Mouse (Mus musculus): Measurements from ENCODE around the gene Unkl. TPM values are rescaled to one million over a fixed set of nuclear protein-coding genes. Genes with fewer than 3 reads are reported as not detected.

Unkl gene
- 5.7 and 6.8 TPM in 2 replicates for polyA plus RNA-seq (2014; fragmentation: Nextera tagmentation; extraction: Ambion mirVana)

DNA sequence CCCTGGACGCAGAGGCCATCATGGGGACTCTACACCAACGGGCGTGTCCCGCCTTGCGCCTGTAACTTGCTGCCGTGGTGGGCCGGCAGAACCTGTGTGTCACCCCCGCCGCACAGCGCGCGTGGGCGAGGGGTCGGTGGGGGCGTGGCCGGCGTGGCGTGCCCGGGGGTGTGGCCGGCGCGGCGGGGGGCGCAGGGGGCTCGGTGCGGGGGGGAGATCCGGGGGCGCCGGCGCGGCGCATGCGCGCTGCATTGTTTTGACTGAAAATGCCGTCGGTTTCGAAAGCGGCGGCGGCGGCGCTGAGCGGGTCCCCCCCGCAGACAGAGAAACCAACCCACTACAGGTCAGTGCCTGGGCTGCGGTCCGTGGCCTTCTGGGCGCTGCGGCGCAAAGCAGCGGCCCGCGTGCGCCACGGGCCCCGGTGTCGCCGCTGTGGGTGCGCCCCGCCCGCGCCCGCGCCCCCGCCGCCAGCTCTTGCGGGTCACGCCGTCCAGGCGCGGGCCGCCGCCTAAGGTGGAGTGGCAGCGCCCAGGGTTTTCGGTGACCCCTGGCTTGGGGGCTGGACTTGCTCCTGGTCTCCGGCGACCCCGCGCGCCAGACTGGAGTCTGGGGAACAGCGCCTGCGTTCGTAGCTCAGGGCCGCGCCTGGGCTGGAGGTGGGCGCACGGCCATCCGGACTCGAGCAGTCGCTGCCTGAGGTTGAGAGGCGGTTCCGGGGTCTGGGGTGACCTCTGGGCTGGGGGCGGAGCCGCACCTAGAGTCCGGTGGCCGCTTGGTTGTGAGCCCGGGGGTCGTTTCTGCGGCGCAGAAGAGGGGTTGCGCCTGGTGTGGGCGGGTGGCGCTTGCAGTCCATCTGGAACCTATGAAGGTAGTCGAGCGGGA, at the start of gene Unkl:
Gene Unkl (plus strand): TSS at position 248 of the 882 bp plus-strand sequence.
- Histone ChIP-seq H3K4me2 (replicated peaks; ENCODE audit: low read depth, low read length) (peak within 1 kb of the TSS; percentile 82), H3K27me3 (ENCODE audit: control insufficient read depth, insufficient read depth, low read length) (no peaks in the 10 kb centered on the region), H3K4me3 (ENCODE audit: low read depth, low read length) (peak within 1 kb of the TSS; percentile 95), H3K36me3 (ENCODE audit: control insufficient read depth, insufficient read depth, low read length) (peaks cover 15% of the 10 kb centered on the region), H3K9ac (replicated peaks; ENCODE audit: low read depth, low read length) (peak within 1 kb of the TSS; percentile 84), H3K27ac (ENCODE audit: low read length) (peak within 1 kb of the TSS; percentile 69; the same call in 1 of the 2 replicates), H3K4me1 (ENCODE audit: control insufficient read depth, insufficient read depth, low read length) (peaks cover 9% of the 10 kb centered on the region), H3K9me3 (ENCODE audit: control insufficient read depth, low read depth, low read length) (no peaks in the 10 kb centered on the region)
- ATAC-seq (ENCODE audit: insufficient number of reproducible peaks, insufficient read depth, low FRiP score, low read depth): peak; percentile 50; the same call in 1 of the 2 replicates
- under 1% methylated on average over 82 of the region's 104 CpGs for WGBS

- WGBS: 100% methylated on average over 1 of the region's 1 CpGs
Measured at GRCm38 (mm10) chr17:25138803-25139202, 49.4 kb upstream of the Unkl start.

GRCm38 (mm10) chr17:25139960-25140359, 48.2 kb upstream of the Unkl start:
- H3K9ac ChIP-seq (replicated peaks; ENCODE audit: low read depth, low read length): no peak overlapping the region
- H3K36me3 ChIP-seq (ENCODE audit: control insufficient read depth, insufficient read depth, low read length): no peaks in the 10 kb centered on the region; the same call in 1 of the 2 replicates
- no peak overlapping the region for H3K27ac ChIP-seq (ENCODE audit: low read length)
- no peaks in the 10 kb centered on the region for H3K27me3 ChIP-seq (ENCODE audit: control insufficient read depth, insufficient read depth, low read length)
- ATAC-seq (ENCODE audit: insufficient number of reproducible peaks, insufficient read depth, low FRiP score, low read depth): no peak
- no peak overlapping the region for H3K4me3 ChIP-seq (ENCODE audit: low read depth, low read length)
- no peaks in the 10 kb centered on the region for H3K4me1 ChIP-seq (ENCODE audit: control insufficient read depth, insufficient read depth, low read length)
- no peaks in the 10 kb centered on the region for H3K9me3 ChIP-seq (ENCODE audit: control insufficient read depth, low read depth, low read length)
- H3K4me2 ChIP-seq (replicated peaks; ENCODE audit: low read depth, low read length): no peak overlapping the region
- 64% methylated on average over 4 of the region's 4 CpGs for WGBS

More at GRCm38 (mm10) chr17:25138803-25139202, 49.4 kb upstream of the Unkl start:
- peaks cover 9% of the 10 kb centered on the region for H3K4me1 ChIP-seq (ENCODE audit: control insufficient read depth, insufficient read depth, low read length)
- no peak overlapping the region for H3K4me3 ChIP-seq (ENCODE audit: low read depth, low read length)
- no peak overlapping the region for H3K27ac ChIP-seq (ENCODE audit: low read length)
- no peak overlapping the region for H3K4me2 ChIP-seq (replicated peaks; ENCODE audit: low read depth, low read length)
- H3K27me3 ChIP-seq (ENCODE audit: control insufficient read depth, insufficient read depth, low read length): no peaks in the 10 kb centered on the region
- H3K9ac ChIP-seq (replicated peaks; ENCODE audit: low read depth, low read length): no peak overlapping the region
- no peaks in the 10 kb centered on the region; the same call in 1 of the 2 replicates for H3K36me3 ChIP-seq (ENCODE audit: control insufficient read depth, insufficient read depth, low read length)
- ATAC-seq (ENCODE audit: insufficient number of reproducible peaks, insufficient read depth, low FRiP score, low read depth): no peak
- no peaks in the 10 kb centered on the region for H3K9me3 ChIP-seq (ENCODE audit: control insufficient read depth, low read depth, low read length)

GRCm38 (mm10) chr17:25162161-25162560, 26.0 kb upstream of the Unkl start, which contains the start of gene Ccdc154:
TSS of gene Ccdc154 (plus strand) at chr17:25162461.
- H3K9ac ChIP-seq (replicated peaks; ENCODE audit: low read depth, low read length): no peak within 1 kb of the TSS
- H3K4me2 ChIP-seq (replicated peaks; ENCODE audit: low read depth, low read length): no peak within 1 kb of the TSS
- no peak for ATAC-seq (ENCODE audit: insufficient number of reproducible peaks, insufficient read depth, low FRiP score, low read depth)
- H3K27ac ChIP-seq (ENCODE audit: low read length): peak within 1 kb of the TSS; percentile 2; the same call in 1 of the 2 replicates
- no peak within 1 kb of the TSS for H3K4me3 ChIP-seq (ENCODE audit: low read depth, low read length)
- peaks cover 14% of the 10 kb centered on the region for H3K36me3 ChIP-seq (ENCODE audit: control insufficient read depth, insufficient read depth, low read length)
- no peaks in the 10 kb centered on the region for H3K9me3 ChIP-seq (ENCODE audit: control insufficient read depth, low read depth, low read length)
- peaks cover 6% of the 10 kb centered on the region; the same call in 1 of the 2 replicates for H3K4me1 ChIP-seq (ENCODE audit: control insufficient read depth, insufficient read depth, low read length)
- H3K27me3 ChIP-seq (ENCODE audit: control insufficient read depth, insufficient read depth, low read length): no peaks in the 10 kb centered on the region
- WGBS: 100% methylated on average over 1 of the region's 1 CpGs

- peak overlapping the region; percentile 39; the same call in 1 of the 2 replicates for H3K27ac ChIP-seq (ENCODE audit: low read length)
Measured at GRCm38 (mm10) chr17:25163387-25163786, 24.8 kb upstream of the Unkl start.

GRCm38 (mm10) chr17:25164770-25165169, 23.4 kb upstream of the Unkl start:
- Histone ChIP-seq H3K4me2 (replicated peaks; ENCODE audit: low read depth, low read length) (no peak overlapping the region), H3K9me3 (ENCODE audit: control insufficient read depth, low read depth, low read length) (no peaks in the 10 kb centered on the region), H3K27me3 (ENCODE audit: control insufficient read depth, insufficient read depth, low read length) (no peaks in the 10 kb centered on the region), H3K36me3 (ENCODE audit: control insufficient read depth, insufficient read depth, low read length) (peaks cover 12% of the 10 kb centered on the region), H3K4me3 (ENCODE audit: low read depth, low read length) (no peak overlapping the region), H3K9ac (replicated peaks; ENCODE audit: low read depth, low read length) (no peak overlapping the region), H3K4me1 (ENCODE audit: control insufficient read depth, insufficient read depth, low read length) (peaks cover 6% of the 10 kb centered on the region; the same call in 1 of the 2 replicates), H3K27ac (ENCODE audit: low read length) (no peak overlapping the region)
- ATAC-seq (ENCODE audit: insufficient number of reproducible peaks, insufficient read depth, low FRiP score, low read depth): no peak
- 85% methylated on average over 3 of the region's 3 CpGs for WGBS

More at GRCm38 (mm10) chr17:25163387-25163786, 24.8 kb upstream of the Unkl start:
- Histone ChIP-seq H3K9ac (replicated peaks; ENCODE audit: low read depth, low read length) (no peak overlapping the region), H3K4me2 (replicated peaks; ENCODE audit: low read depth, low read length) (no peak overlapping the region), H3K27me3 (ENCODE audit: control insufficient read depth, insufficient read depth, low read length) (no peaks in the 10 kb centered on the region), H3K4me1 (ENCODE audit: control insufficient read depth, insufficient read depth, low read length) (peaks cover 6% of the 10 kb centered on the region; the same call in 1 of the 2 replicates), H3K36me3 (ENCODE audit: control insufficient read depth, insufficient read depth, low read length) (peaks cover 12% of the 10 kb centered on the region), H3K9me3 (ENCODE audit: control insufficient read depth, low read depth, low read length) (no peaks in the 10 kb centered on the region), H3K4me3 (ENCODE audit: low read depth, low read length) (no peak overlapping the region)
- ATAC-seq (ENCODE audit: insufficient number of reproducible peaks, insufficient read depth, low FRiP score, low read depth): 0 out of 2 replicates have a peak, but pooled peaks have one; percentile 21
- 67% methylated on average over 7 of the region's 7 CpGs for WGBS

DNA sequence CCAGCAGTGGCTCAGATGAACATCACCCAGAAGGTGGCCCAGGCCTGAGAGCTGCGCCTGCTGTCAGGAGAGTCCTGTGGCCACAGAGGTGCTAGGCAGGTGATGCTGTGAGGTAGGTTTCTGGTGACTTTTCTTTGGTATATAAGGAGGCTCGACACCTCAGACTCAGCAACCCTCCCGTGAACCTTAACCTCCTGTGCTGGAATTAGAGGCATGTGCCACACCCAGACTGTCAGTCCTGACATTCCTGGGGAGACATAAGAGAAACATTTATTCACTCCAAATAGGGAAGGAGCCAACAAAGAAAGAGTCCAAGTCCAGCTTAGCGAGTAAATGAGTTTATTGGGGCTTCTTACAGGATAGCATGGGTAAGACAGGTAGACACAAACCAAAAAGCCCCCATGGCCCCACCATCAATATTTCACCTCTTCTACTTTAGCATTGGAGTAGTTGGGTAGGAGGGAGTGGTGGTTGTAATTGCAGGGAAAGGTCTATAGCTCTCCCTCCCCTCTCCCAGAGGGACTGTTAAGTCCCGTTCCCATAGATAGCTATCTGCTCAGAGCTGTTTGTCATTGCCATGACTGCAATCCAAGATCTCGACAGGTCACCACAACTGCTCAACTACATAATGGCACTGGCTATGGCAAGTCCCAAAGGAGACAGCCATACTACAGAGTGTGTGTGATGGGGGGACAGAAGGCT, 22.1 kb upstream of the Unkl start:
- H3K27ac ChIP-seq (ENCODE audit: low read length): no peak overlapping the region
- H3K9ac ChIP-seq (replicated peaks; ENCODE audit: low read depth, low read length): no peak overlapping the region
- no peaks in the 10 kb centered on the region for H3K9me3 ChIP-seq (ENCODE audit: control insufficient read depth, low read depth, low read length)
- H3K36me3 ChIP-seq (ENCODE audit: control insufficient read depth, insufficient read depth, low read length): peaks cover 2% of the 10 kb centered on the region; the same call in 1 of the 2 replicates
- H3K4me3 ChIP-seq (ENCODE audit: low read depth, low read length): no peak overlapping the region
- no peak overlapping the region for H3K4me2 ChIP-seq (replicated peaks; ENCODE audit: low read depth, low read length)
- H3K4me1 ChIP-seq (ENCODE audit: control insufficient read depth, insufficient read depth, low read length): peaks cover 6% of the 10 kb centered on the region; the same call in 1 of the 2 replicates
- 39% methylated on average over 6 of the region's 6 CpGs for WGBS
- no peaks in the 10 kb centered on the region for H3K27me3 ChIP-seq (ENCODE audit: control insufficient read depth, insufficient read depth, low read length)
- ATAC-seq (ENCODE audit: insufficient number of reproducible peaks, insufficient read depth, low FRiP score, low read depth): no peak

GRCm38 (mm10) chr17:25169706-25170105, 18.5 kb upstream of the Unkl start:
- Histone ChIP-seq H3K36me3 (ENCODE audit: control insufficient read depth, insufficient read depth, low read length) (no peaks in the 10 kb centered on the region), H3K27me3 (ENCODE audit: control insufficient read depth, insufficient read depth, low read length) (no peaks in the 10 kb centered on the region), H3K27ac (ENCODE audit: low read length) (no peak overlapping the region), H3K4me1 (ENCODE audit: control insufficient read depth, insufficient read depth, low read length) (peaks cover 6% of the 10 kb centered on the region; the same call in 1 of the 2 replicates), H3K4me3 (ENCODE audit: low read depth, low read length) (no peak overlapping the region), H3K4me2 (replicated peaks; ENCODE audit: low read depth, low read length) (no peak overlapping the region), H3K9ac (replicated peaks; ENCODE audit: low read depth, low read length) (no peak overlapping the region), H3K9me3 (ENCODE audit: control insufficient read depth, low read depth, low read length) (no peaks in the 10 kb centered on the region)
- WGBS: 89% methylated on average over 2 of the region's 2 CpGs
- ATAC-seq (ENCODE audit: insufficient number of reproducible peaks, insufficient read depth, low FRiP score, low read depth): no peak
